Mouse (Mus musculus) right cerebral cortex, postnatal 4 days (tissue): ENCODE results near the gene Capg.
"Not testable (repeated sequence)": the region's sequence is repeated elsewhere in the genome, so short reads cannot be mapped to it uniquely, and the experiment has no call there.

Experiments
- DNase-seq: peaks from one replicate; pipeline ENCODE4 v3.0.0-alpha.2; 2022

The Capg gene

DNA sequence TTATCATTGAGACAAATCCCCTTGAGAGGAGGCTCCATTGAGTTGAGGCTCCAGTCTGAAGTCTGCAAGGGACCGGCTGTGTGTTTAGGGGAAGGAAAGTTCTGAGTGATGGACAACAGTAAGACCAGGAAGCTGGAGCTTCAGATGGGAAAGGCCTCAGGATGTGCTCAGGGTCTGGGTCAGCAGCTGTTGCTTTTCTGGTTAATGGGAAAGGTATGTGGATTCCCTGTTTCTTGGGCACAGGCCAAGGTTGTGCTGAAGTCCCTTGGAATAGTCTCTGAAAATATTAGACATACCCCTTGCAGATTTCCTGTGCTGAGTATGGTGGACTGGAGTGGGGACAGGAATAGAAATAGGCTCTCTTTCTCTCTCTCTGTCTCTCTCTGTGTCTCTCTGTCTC lies 10.6 kb upstream of the Capg start:
- not testable (repeated sequence) for DNase-seq

- peak; percentile 81 for DNase-seq
These were observed 10.0 kb upstream of the Capg start for GRCm38 (mm10) chr6:72534035-72534809.

DNA sequence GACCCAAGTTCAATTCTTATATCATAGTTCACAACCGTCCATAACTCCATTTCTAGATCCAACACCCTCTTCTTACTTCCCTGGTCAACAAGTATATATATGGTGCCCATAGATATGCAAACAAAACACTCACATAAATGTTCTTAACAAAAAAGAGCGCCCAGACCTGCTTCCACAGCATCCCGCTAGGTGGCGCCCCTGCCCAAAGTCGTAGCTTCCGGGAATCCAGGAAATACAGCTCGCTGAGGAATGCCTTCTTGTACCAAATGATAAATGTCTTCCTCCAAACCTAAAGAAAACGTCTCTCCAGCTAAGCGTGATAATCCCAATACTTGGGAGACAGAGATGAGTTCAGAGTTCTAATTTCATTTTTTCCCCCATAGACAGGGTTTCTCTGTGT lies 9.0 kb upstream of the Capg start:
- DNase-seq, result peak; percentile 91

- no peak for DNase-seq
These were observed 6.1 kb upstream of the Capg start for GRCm38 (mm10) chr6:72537998-72538500.

DNA sequence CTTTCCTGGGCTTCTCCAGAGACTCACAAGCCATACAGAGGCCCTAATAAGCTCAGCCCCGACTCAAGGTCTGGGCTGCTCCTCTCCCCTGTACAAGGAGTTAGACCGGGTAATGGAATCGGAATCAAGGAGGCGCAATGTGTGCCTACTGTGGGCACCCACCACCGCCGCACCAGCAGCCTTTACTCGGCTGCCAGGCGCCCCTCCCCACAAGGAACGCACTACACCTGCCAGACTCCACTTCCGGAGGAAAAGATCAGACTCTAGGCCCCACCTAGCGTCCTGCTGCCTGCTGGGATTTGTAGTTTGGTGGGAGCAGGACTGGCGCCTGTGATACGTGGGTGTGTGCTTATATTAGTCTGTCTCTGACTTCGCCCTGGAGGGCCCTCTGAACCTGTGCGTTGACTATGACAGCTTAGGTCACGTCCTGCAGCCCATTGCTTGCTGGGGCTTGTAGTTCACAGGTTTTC lies 5.6 kb upstream of the Capg start:
- DNase-seq, result peak; percentile 72

GRCm38 (mm10) chr6:72543265-72543850 lies 833 bp upstream of the Capg start:
- DNase-seq, result no peak

DNA sequence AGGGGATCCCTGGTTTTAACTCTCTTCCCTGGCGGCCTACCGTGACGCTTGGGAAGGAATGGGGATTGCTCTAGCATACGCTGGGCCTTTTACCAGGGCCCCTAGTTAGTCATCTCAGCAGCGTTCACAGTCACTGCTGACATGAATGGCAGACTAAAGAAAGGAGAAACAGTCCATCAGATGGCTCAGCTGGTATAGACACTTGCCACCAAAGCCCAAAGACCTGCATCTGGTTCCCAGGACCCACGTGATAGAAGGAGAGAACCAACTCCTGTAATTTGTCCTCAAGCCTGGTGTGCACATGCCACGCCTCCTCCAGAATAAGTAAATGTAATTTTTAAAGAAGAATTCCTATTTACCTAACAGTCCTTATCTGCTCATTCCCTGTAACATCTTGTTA lies 1.2 kb downstream of the Capg start:
- no peak for DNase-seq

GRCm38 (mm10) chr6:72547121-72547520 lies 2.9 kb downstream of the Capg start:
- DNase-seq, result no peak

DNA sequence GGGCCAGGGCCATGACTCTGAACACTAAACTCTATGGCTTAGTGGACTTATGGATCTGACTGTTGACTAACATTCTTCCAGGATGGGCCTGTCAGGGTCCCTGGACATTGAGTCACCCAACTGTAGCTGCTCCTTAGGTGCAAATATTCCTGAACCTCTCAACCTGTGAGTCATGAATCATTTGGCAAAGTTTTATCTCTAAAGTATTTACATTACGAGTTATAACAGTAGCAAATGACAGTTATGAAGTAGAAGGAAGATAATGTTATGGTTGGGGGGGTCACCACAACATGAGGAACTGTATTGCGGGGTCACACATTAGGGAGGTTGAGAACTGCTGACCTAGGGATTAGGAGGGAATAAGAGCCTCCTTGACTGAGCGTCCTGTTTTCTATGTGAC lies 3.7 kb downstream of the Capg start:
- DNase-seq, result no peak

DNA sequence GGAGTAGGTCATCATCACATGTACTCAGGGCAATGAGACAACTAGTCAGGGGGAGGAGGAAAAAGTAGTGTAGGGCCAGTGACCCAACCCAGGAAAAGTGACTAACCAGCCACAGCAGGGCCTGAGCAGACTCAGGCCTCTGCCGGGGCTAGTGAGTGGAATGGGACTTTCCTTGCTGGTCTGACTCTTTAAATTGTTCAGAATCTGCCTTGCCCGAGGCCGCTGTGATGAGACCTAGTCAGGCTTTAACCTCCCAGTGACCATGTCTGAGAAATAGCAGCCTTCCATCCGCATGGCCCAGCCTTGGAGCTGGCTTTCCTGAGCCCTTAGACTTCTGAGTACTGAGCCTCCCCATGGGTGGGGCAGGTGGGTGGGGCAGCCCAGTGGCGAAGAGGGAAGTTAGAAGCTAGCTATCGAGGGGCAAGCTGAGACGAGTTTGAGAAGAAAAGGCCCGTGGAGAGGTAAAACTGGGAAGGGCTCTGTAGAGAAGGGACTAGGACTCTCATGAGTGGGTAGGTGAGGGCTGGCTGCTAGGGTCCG lies 4.9 kb downstream of the Capg start:
- no peak for DNase-seq

DNA sequence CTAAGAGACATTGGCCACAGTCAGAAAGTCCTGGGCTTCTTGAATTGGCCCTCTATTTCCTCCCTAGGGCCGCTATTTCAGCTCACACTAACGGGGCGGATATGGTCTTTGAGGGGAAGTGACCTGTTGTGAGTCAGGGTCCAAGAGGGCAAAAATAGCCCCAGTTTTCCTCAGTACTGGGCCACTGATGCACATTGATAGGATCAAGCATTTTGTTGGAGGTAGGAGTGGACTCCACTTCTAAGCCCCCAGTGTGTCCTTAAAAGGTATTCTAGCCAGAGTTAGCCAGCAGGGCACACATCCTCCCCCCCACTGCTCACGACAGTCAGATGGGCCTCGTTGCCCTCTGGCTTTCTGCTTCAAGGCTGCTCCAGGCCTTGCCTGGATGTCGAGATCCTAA lies 5.8 kb downstream of the Capg start:
- no peak for DNase-seq

GRCm38 (mm10) chr6:72550503-72551100 lies 6.4 kb downstream of the Capg start:
- no peak for DNase-seq

DNA sequence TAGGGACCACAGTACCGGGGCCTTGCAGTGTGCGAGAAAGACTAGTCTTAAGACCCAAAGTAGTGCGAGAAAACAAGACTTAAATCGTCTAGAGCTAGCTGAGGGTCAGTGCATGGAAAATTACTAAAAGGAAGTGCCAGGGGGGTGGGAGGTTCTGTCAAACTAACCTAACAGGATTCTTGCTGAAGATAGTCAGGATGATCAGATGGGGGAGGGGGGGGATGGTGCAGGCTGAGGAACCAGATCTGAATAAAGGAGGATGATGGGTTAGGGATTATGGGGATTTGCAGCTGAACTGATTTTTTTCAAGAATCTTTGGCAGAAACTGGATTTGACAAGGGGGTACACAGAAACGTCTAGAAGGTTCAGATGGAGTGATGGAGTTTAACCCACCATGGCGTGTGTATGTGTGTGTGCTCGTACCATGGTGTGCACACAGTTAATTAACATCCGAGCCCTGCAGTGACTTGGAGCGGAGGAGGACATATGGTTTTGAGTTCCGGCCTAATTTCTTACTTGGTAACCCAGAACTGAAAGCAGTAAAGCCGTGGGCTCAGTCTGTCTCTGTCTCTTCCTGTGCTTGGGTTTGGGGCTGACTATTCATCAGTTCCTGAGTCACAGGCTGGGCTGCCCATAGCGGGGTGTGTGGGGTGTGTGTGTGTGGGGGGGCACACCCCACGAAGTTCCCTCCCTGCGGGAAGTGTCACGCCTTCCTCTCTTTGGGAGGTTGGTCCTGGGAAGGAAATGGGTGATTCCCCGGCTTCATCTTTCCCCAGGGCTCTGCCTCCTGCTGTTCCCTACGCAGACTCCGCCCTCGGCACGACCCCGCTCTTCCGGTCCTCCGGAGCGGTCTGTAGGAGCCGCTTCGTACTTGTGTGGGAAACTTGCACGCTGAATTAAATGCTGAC lies 8.2 kb downstream of the Capg start:
- peak; percentile 41 for DNase-seq

DNA sequence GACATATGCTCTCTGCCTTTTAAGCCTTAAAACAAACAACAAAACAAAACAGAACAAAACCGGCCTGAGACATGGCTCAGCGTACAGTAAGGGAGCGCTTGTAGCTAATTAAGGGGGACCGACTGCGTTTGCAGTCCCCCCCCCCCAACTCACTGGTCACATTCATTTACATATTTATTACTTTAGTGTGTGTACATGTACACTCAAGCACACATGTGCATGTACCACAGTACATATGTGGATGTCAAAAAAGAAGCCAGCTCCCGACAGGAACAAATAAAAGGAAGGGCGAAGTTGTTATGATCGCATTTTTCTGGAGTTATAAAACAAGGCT lies 8.9 kb downstream of the Capg start:
- DNase-seq, result no peak

GRCm38 (mm10) chr6:72560801-72561200 lies 16.6 kb downstream of the Capg start:
- DNase-seq, result no peak

DNA sequence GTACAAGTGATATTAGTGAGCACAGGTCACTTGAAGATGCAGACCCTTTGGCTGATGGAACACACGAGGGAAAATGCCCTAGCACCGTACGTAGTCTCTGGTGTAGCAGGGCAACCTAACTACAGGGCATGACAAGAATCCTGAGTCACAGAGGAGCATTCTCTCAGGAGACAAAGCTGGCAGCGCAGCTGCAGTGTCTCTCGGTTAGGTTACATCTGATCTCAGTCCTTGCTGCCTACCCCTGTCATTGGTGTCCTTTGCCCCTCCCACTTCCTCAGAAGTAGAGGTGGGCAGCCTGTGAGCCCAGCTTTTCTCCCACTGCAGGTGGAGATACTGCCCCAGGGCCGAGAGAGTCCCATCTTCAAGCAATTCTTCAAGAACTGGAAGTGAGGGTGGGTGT lies 18.3 kb downstream of the Capg start:
- no peak for DNase-seq

GRCm38 (mm10) chr6:72562894-72563293 lies 18.7 kb downstream of the Capg start:
- no peak for DNase-seq

- no peak for DNase-seq
These were observed 21.3 kb downstream of the Capg start for GRCm38 (mm10) chr6:72565506-72565905.

- DNase-seq, result peak; percentile 90
These were observed 21.9 kb downstream of the Capg start for GRCm38 (mm10) chr6:72566044-72566443.

DNA sequence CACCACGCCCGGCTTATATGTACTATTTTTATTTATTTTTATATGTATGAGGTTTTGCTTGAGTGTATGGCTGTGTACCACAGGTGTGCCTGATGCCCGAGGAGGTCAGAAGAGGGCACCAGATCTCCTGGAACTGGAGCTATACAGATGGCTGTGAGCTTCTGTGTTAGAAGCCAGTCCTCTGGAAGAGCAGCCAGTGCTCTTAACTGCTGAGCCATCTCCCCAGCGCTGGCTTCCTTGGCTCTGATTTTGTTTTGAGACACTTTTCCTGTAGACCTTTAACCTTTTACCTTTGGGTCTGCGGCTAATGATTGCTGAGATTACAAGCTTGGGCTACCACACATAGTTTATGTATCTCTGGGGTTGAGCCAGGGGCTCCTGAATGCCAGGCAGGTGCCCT lies 23.3 kb downstream of the Capg start:
- no peak for DNase-seq

GRCm38 (mm10) chr6:72568736-72569135 lies 24.5 kb downstream of the Capg start:
- DNase-seq, result no peak

DNA sequence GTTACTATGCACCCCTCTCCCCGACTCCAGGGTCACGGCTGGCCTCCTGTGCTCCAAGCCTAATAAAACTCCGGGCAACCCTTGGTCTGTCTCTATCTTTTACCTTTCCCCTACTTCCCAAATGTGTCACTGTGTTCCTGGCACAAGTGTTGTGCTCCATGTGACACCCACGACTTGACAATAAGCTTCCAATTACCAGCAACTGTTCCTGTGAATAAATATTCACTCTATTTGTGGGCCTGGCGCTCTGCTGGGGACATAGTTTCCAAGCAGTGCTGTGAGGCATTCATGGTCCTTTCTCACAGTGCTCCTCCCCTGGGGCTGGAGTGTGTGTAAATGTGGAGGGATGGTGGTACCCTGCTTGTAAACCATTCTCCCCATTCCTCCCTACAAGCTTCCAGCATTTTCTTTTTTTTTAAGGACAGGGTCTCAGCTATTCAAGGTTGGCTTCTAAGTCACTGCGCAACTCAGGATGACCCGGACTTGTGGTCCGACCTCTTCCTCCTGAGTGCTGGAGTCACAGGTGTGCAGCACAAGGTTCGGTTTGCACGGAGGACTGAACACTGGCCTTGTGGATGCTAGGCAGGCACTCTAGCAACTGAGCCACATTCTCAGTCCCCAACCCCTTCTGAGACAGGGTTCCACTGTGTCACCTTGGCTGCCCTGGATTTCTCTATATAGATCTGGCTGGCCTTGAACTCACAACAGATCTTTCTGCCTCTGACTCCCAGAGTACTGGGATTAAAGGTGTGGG lies 26.6 kb downstream of the Capg start:
- no peak for DNase-seq
